Mouse (Mus musculus) thymus, postnatal 4 days (tissue): ENCODE data around the gene Gsta1.
"Not testable (repeated sequence)": the region's sequence is repeated elsewhere in the genome, so short reads cannot be mapped to it uniquely, and the experiment has no call there.

ENCODE experiments used
- DNase-seq: peaks from one replicate; pipeline ENCODE4 v3.0.0; 2021

Gene Gsta1

DNA sequence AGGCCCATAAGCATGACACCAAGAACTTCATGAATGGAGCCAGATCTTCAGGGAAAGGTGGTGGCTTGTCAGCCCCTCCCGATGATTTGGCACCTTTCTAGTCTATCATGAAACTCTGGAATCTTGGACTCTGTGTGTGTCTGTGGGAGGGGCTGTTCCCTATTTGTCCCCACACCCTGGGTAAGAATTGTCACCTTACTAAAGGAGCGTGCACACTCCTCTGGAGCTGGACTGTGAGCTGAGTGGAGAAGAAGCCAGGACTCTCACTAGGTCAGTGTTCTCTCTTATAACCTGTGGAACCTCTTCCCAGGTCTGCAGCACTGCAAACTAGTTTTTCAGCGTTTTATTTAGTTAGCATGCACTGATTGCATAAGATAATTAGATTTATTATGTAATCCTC, at the start of gene Gsta1:
Gene Gsta1, plus strand, starts transcription at position 196 of the 400 bp plus-strand sequence.
- DNase-seq = not testable (repeated sequence)

DNA sequence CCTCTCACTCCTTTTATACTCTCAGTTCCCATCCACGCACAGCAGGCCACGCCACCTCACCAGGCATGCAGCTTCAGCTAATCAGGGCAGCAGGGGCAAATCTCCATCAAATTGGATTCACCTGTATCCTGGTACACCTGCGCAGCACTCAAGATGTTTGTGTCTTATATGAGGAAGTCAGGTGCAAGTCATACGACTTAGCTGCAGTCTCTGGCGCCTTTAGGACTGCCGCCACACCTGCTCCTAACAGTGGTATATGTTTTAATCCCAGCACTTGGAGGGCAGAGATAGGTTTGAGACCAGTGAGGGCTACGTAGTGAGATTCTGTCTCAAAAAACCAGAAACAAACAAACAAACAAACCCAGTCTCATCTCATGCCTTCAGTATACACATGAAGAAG, 48.0 kb upstream of the Gsta1 start, which contains the start of gene Gsta4:
Gene Gsta4, plus strand, starts transcription at position 301 of the 400 bp plus-strand sequence.
- not testable (repeated sequence) for DNase-seq

- DNase-seq = no peak
Measured at GRCm38 (mm10) chr9:78185686-78186085, 44.8 kb upstream of the Gsta1 start.

GRCm38 (mm10) chr9:78188910-78189309, 41.5 kb upstream of the Gsta1 start:
- DNase-seq = no peak

DNA sequence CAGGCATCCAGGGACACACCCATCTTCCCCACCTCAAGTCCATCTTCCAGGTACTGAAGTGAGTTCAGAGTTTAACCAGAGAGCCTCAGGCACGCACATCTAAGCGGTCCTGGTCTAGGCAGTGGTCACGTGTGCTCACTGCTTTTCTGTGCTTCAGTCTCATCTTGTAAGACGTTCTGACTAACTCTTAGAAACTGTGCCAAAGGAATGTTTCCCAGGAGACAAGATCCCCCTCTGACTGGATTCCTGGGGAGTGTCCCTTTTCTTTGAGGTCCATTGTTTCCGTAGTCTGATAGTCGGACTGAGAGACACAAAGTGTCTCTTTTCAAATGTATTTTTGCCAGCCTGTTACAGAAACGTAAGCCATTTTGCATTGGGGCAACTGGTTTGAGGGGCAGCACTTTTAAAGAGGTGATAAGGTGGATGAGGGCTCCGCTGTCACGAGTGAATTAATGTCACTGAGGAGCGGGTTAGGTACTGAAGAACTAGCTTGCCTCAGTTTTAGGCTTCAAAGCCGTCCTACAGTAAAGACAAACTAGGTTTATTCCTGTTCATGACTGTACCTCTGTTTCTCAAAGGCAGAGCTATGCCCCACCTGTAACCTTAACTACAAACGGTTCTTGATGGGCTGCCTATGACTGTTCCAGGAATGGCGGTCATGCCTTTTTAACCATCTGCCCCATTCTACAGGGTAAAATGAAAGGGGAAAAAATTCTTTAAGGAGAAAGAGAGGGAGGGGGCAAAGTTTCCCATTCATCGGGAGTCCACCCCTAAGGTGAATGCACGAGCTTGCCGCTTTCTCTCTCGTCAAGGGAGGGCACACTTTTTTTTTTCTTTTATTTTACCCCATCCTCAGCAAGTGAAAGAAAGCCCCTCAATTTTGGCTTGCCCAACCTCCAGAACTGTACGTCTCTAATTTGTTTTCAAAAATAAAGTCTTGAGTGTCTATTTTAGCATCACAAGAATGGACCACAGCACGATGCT, 39.5 kb upstream of the Gsta1 start:
- no peak for DNase-seq

DNA sequence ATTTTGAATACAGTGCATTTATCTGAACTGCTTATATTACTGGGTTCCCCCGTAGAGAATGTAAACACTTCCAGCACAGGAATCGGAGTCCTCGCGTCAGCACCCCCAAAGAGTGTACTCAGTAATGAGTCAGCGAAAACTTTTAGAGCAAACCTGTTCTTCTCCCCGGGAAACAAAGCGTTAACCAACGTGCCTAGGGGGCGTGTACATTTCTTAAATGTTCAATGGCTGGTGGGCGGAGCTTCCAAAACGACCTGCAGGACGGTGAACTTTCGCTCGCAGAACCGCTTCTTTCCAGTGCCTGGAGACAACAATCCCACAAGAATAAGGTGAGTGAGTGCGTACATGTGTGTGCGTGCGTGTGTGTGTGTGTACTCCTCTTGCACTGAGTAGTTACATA, 38.7 kb upstream of the Gsta1 start:
- DNase-seq = peak; percentile 87

DNA sequence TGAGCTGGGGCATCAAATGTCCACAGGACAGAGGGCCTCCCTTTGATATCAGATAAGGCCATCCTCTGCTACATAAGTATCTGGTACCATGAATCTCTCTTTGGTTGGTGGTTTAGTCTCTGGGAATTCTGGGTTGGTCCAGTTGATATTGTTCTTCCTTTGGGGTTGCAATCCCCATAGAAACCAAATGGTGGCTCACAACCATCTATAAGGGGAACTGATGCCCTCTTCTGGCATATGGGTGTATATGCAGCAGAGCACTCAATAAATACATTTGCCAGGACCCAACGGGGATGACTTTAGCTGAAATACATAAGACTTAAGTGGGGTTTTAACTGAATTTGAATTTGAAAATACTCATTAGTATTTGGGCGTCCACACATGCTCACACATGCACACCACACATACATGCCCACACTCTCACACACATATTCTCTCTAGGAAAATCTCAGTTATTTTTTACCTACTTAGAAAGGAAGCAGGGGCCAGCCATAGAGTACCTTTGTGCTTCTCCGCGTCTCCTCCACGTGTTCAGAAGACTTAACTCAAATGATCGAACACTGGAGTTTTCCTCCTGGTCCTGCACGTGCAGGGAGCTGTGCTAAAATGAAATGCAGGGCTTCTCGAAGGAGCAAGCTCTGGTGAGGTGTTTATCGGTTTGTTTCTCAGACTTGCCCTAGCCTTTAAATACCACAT, 36.4 kb upstream of the Gsta1 start:
- DNase-seq = peak; percentile 58

DNA sequence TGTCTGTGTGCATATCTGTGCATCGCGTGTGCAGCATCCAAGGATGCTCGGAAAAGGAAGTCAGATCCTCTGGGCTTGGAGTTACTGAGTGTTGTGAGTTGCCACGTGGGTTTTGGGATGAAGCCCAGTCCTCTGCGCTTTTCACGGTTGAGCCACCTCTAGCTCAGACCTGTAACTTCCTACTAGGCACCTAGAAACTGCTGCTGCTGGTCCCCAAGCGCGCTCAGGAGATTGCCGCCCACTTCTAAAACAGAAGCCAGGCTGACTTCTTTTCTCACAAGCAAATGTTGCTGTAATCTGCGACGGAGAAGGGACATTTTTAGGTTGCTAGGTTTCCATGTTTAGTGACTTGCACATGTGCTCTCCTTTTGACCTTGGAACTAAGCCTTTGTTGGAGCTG, 35.4 kb upstream of the Gsta1 start:
- DNase-seq = no peak

DNA sequence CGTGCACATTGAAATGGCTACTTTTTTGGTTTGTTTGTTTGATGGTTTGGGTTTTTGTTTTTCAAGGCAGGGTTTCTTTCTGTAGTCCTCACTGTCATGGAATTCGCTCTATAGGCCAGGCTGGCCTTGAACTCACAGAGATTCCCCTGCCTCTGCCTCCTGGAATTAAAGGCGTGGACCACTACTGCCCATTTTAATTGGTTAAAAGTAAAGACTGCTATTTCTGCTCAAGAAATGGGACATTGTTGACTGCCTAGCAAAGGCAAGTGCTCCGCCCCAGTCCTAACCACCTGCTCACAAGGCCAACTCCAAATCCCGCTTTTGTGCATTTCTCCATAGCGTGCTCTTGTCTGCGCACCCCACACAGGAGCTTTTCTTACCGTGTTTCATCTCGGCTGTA, 32.7 kb upstream of the Gsta1 start:
- no peak for DNase-seq

- DNase-seq = no peak
Measured at GRCm38 (mm10) chr9:78204194-78204593, 26.3 kb upstream of the Gsta1 start.

GRCm38 (mm10) chr9:78208956-78209355, 21.5 kb upstream of the Gsta1 start:
- no peak for DNase-seq

DNA sequence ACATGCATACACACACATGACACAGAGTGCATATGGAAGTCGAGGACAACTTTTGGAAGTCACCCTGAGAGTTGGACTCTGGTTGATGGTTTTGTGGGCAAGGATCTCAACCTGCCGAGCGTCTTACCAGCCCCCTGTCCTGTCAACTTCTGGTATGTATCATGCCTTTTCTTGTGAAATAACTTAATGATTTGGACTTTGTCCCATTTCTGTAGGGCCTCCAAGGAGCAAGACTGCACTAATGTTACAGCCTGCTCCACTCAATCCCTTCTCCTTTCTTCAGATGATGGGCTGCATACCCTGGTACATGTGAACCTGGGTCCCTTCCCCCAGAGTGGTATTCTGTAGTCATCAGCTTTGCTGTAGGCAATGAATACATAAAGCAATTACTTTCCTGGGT, 20.4 kb upstream of the Gsta1 start:
- no peak for DNase-seq

DNA sequence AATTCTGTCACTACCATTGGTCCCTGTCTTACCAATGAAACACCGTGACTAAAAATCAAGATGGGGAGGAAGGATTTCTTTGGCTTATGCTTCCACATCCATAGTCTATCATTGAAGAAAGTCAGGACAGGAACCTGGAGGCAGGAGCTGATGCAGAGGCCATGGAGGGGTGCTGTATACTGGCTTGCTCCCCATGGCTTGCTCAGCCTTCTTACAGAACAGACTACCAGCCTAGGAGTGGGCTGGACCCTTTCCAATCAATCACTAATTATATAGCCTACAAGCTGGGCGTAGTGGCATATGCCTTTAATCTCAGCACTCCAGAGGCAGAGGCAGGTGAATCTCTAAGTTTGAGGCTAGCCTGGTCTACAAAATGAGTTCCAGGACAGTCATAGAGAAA, 19.6 kb upstream of the Gsta1 start:
- no peak for DNase-seq

GRCm38 (mm10) chr9:78211521-78211920, 18.9 kb upstream of the Gsta1 start:
- DNase-seq = no peak

- DNase-seq = no peak
Measured at GRCm38 (mm10) chr9:78212341-78213049, 18.0 kb upstream of the Gsta1 start.

GRCm38 (mm10) chr9:78217074-78217473, 13.4 kb upstream of the Gsta1 start:
- no peak for DNase-seq

DNA sequence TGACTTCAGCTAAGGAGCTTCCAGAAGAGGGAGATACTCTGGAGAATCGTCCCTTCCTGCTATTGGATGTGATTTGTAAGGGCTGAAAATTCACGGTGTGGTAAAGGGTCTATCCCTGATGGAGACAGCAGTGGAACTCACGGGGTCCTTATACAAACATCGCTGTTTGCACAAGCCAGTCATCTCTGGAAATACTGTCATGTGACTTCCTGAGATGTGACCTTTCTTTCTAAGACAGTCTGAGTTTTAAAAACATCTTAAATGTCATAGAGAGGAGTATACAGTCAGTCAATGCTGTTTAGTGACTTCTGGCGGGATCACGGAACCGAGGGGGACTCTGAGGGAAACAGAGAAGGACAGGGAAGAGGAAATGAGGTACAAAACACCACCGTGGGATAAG, 7.8 kb upstream of the Gsta1 start:
- no peak for DNase-seq

- DNase-seq = no peak
Measured at GRCm38 (mm10) chr9:78223221-78223902, 7.1 kb upstream of the Gsta1 start.

DNA sequence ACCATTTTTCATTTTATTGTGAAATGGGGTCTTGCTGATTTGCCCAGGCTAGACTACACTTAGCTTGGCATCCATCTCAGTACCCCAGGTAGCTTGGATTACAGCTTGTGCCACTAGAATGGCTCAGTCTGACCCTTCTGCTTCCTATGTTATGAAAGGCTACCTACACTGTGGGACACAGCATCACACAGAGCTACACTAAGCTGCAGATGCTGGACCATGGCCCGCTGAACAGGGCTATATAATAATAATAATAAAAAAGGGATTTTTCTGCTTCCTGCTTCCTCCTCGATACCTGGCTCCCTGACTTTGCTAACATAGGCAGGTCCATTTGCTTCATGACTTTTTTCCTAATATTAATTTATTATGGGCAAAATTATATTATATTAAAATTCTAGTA, 6.0 kb upstream of the Gsta1 start:
- DNase-seq = no peak

- no peak for DNase-seq
Measured at GRCm38 (mm10) chr9:78225304-78225703, 5.2 kb upstream of the Gsta1 start.

DNA sequence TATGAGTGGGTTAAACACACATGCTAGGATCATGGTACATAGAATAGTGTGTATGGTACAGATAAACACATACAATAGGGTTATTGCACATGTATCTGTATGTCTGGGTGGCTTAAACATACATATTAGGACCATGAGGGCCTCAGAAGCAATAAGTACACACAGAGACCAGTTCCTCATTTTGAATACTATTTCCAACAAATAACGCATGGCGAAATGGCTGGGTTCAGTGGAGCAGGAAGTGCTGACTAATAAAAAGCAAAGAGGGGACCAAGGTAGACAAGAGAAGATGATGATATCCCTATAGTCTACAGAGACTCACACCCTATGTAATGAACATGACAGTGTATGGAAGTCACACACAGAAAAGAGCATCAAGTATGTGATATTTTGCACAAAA, 2.3 kb upstream of the Gsta1 start:
- DNase-seq = no peak

GRCm38 (mm10) chr9:78229658-78230057, 798 bp upstream of the Gsta1 start:
- DNase-seq = not testable (repeated sequence)
